Mouse (Mus musculus) gastrocnemius, postnatal 25 days (tissue): ENCODE results near the gene Wdr5. TPM values are rescaled to one million over a fixed set of nuclear protein-coding genes. Genes with fewer than 3 reads are reported as not detected.
A peak's percentile ranks its signal among the peaks of the same experiment; 100 is the strongest.

Experiments
- DNase-seq: peaks from one replicate; pipeline ENCODE4 v3.0.0; 2022
- total RNA-seq, 2 experiments: library from RNA; stranded (reverse); gene quantifications; 1 replicate in 1 of 2; 2 replicates in 1 of 2; pipeline ENCODE4 v1.2.3; 2021

Gene Wdr5
- total RNA-seq, 2 experiments from 2014 or later, result 15.4 to 18.3 TPM

GRCm38 (mm10) chr2:27548664-27549369, 33.9 kb downstream of the Wdr5 start:
- no peak for DNase-seq

DNA sequence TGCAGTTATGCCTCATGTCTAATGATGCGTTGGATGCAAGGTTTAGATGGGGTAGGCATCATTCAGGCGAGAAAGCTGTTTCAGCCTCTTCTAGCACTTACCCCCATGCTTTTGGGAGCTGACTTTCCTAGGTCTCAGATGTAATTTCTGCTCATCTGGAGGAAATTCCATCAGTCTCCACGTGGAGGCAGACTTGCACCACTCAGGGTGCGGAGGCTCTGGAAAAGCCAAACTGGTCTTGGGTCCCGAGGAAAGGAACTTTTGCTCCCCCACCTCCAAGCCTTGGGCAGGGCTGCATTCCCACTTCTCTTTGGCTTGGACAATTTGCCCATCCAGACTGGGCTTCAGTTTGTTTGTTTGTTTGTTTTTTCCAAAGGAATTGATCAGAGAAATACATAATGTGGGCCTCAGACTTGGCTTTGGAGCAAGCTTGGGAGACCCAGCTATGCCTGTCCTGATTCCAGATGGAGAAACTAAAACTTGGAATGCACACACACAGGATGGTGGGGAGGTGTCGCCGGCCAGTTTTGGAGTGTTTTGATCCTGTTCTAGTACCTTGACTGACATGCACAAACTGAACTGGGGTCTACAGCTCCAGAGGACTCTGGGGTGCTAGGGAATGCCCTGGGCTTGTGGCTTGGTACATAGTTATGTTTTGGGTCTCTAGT, 37.8 kb downstream of the Wdr5 start:
- no peak for DNase-seq

DNA sequence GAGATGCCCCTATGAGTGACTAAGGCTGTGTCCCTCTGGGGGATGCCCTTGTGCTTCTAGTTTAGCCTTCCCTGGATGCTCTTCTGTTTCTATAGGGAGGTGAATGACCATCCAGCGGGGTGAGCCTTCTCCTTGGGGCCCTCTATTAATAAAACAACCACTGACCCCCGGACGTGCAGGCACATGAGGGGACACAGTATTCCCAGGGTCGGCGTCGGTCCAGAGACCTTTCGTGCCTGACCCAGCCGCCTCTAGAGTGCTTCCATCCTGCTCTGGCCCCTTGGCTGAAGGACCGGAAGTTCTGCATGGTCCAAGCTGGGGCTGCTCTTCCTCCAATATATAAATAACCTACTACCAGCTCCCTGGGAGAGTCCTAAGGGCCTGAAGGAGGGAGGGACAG, 39.4 kb downstream of the Wdr5 start:
- peak; percentile 40 for DNase-seq

DNA sequence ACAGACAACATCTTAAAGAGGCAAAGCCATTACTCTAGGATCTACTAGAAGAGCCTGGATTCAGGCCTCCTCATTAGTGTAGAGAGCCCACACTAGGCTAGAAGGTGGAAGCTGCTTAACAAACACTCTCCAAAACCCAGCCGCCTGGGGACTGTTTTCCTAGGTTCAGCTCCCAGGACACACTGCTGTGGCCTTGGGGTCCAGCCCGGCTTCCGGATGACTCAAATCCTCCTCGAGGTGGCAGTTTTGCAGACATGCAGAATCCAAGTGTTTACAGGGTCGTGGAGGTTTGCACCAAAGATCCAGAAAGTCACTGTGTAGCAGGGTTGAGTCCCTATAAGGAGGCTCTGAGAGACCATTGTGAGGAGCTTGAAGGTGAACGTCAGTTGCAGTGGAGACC, 42.0 kb downstream of the Wdr5 start:
- no peak for DNase-seq

DNA sequence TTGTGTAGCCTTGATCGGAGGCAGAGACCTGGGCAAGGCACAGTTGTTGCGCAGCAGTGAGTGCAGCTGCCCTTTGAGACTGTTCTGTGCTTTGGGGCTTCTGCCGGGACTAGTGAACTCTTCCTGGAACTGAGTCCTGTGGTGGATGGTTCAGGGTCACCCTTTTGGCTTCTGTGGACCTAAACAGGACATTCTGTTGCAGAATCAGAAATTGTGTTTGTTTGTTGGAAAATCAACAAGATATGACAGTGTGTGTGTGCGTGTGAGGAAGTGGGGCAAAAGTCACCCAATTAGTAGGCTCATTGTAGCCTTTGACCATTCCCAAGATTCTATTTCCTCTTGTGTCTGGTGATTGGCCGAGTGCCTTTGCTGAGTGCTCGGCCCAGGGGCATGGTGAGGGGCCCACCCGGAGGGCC, 45.8 kb downstream of the Wdr5 start:
- no peak for DNase-seq

GRCm38 (mm10) chr2:27561159-27561558, 46.2 kb downstream of the Wdr5 start:
- DNase-seq, result no peak

GRCm38 (mm10) chr2:27561829-27562228, 46.9 kb downstream of the Wdr5 start:
- DNase-seq, result no peak

DNA sequence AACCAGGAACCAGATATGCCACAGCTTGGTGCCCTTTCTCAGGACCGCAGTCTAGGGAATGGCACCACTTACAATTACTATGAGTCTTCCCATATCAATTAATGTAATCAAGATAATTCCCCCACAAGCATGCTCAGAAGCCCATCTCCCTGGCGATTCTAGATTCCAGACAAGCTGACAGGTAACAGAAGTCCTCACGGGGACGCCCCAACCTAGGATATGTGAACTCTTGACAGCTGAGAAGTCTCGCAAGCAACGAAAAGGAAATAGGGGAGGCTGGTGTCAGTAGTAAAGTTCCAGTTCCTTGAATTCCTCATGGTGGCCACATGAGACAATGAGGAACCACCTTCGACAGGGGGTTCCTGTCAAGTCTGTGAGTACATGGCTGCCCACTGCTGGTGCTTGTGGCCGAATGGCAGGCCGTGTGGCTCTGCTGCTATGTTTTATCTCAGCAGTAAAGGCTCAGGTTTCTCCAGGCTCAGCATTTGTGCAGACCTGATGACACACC, 48.7 kb downstream of the Wdr5 start:
- no peak for DNase-seq

DNA sequence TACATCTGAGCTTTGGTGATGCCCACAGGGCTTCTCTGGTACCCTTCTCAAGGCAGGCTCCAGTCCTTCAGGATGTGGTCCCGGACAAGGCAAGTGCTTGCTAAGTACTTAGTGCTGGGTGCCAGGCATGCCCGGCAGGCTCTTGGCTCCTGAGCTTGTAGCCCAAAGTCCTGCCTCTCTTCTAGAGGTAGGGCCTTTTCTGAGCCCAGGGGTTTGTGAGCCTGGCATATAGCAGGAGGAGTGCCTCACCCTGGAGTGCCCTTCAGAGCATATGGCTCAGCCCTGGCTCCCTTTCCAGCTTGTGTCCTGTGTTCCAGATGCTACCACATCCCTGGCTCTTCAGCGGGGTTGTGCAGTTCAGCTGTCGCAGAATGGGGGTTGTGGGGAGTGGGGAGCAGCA, 49.7 kb downstream of the Wdr5 start:
- no peak for DNase-seq

GRCm38 (mm10) chr2:27565316-27566103, 50.6 kb downstream of the Wdr5 start:
- no peak for DNase-seq

DNA sequence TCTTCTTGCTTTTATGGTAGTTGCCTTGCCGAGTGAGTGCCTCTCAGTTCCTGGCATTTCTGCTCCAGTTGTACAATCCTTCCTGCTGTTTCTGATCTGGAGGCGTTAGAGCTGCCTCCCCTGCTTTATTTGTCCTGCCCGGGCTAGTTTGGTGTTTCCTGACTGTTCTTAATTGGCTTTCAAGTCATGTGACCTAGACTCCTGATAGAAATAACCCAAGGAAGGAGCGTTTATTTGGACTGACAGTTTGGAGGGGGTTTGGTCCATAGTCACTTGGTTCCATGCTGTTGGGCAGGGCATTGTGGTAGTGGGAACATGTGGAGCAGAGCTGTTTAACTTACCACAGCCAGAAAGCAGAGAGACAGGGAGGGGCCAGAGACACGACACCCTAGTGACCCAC, 55.9 kb downstream of the Wdr5 start:
- DNase-seq, result no peak

- DNase-seq, result no peak
Measured at GRCm38 (mm10) chr2:27572261-27572793, 57.4 kb downstream of the Wdr5 start.

GRCm38 (mm10) chr2:27572928-27573627, 58.1 kb downstream of the Wdr5 start:
- DNase-seq, result peak; percentile 56

DNA sequence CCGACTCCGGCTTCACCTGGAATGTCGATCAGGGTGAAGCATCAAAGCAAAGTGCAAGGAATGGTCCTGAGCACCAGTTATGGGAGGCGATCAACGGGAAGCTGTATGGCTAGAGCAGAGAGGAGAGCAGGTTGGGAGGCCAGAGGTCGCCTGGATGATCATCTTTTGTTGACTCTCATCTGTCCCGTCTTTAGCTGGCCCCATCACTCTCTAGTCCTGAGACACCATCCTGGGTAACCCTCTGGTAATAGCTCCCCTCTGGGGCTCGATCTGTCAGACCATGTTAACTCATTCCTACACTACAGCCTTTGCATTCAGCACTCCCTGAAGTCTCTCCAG, 58.6 kb downstream of the Wdr5 start:
- DNase-seq, result no peak

DNA sequence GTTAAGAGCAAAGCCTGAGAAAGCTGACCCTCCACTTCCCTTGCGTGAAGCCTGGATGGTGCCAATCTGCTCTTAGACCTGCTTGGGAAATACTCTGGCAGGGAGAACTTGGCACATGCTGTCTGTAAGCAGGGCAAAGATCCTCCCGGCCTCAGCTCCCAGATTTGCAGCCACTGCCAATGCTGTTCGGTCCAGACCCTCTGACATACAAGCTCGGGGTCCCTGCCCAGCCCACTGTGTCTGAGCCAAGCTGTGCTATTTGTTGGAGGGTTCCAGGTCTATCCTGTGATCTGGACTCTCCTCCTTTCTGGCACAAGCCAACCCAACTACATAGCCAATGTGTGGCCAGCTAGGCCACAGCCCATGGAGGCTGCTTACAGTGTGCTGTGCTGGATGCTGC, 61.5 kb downstream of the Wdr5 start:
- DNase-seq, result peak; percentile 52

DNA sequence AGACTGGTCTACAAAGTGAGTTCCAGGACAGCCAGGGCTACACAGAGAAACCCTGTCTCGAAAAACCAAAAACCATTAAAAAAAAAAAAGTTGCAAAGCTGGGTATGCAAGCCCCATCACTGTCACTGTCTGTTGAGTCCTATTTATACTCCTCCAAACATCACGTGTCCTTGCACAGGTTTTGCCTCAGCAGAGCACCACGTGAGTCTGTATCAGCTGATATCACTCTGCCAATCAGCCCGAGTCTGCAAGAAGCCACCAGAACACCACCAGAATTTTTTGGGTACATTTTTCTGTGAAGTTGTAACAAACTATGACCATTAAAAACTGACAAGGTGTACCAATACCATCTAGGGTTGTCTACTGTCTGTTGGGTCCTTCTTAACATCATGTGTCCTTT, 63.6 kb downstream of the Wdr5 start:
- no peak for DNase-seq

DNA sequence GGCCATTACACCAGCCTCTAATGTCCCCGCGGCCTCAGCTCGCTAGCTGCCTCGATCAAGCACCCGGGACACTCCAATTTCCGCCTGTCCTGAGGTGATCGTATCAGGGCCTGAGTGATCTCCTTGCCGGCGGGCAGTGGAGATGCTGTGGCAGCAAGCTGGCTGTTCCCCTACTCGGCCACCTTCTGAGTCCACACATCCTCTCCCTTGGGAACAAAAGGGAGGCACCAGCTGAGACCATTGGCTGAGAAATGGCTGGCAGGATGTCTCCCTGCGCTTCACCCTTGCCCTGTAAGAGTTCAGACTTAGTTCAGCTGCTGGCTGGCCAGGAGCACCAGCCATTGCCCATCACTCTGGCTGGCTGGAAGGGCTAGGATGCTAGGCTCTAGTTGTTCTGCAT, 67.2 kb downstream of the Wdr5 start:
- no peak for DNase-seq

- DNase-seq, result no peak
Measured at GRCm38 (mm10) chr2:27583019-27583418, 68.1 kb downstream of the Wdr5 start.

DNA sequence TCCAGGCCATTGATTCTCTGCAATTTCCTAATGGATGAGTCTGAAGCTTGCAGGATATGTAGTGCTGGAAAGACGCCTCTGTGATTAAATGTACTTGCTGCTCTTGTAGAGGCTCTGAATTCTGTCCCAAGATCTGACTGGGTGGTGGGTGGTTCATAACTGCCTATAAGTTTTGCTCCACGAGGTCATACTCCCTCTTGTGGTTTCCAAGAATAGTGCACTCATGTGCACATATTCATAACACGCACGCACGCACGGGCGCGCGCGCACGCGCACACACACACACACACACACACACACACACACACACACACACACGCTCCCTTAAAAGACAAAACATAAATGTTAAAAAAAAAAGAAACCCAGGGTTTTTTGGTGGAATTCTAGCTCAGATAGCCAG, 69.6 kb downstream of the Wdr5 start:
- DNase-seq, result no peak
